Mouse (Mus musculus): ENCODE measurements around the gene Dcp1b.
"Not testable (repeated sequence)": the region's sequence is repeated elsewhere in the genome, so short reads cannot be mapped to it uniquely, and the experiment has no call there.

The Dcp1b gene

DNA sequence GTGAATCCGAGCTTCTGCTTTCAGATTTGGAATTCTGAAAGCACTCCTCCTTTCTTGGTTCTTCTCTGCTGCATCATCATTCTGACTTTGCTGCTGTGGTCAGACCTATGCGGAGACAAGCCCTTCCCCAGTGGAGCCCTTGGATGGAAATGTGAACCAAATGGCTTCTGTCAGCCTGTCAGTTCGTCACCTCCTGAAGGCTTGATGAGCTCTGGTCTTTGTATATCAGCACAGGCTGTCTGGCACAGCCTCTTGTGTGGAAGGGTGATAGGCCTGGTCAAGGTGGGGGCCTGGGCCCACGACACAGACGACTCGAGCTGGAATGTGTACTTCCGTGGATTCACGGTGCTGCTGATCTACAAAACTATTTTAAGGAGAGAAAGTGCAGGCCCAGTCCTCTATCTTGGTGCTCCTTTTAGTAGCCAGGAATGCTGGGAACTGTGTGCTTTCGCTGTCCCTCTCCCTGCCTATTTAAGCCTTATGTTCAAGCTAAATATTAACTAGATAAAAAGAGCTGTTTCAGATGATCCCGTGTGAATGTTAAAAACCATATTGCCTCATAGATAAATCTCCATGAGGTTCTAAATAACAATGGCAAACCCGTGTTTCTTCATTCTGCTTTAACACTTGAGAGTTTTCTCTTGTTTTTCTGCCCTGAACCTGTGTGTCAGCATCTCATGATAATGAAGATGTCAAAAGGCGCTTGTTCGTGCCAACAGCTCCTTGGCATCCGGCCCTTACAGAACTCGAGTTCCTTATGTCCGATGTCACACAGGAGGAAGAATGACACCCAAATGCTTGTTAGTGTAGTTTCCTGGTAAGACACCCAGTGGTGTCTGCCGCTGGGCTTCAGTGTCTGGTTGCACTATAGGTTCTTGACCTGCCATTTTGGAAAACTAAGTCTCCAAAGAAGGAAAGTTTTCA, 21.6 kb downstream of the Dcp1b start, which contains the start of gene Cacna1c:
Cacna1c (minus strand) TSS at position 37 of the 924 bp plus-strand sequence.
- DNase-seq = peak; percentile 18

DNA sequence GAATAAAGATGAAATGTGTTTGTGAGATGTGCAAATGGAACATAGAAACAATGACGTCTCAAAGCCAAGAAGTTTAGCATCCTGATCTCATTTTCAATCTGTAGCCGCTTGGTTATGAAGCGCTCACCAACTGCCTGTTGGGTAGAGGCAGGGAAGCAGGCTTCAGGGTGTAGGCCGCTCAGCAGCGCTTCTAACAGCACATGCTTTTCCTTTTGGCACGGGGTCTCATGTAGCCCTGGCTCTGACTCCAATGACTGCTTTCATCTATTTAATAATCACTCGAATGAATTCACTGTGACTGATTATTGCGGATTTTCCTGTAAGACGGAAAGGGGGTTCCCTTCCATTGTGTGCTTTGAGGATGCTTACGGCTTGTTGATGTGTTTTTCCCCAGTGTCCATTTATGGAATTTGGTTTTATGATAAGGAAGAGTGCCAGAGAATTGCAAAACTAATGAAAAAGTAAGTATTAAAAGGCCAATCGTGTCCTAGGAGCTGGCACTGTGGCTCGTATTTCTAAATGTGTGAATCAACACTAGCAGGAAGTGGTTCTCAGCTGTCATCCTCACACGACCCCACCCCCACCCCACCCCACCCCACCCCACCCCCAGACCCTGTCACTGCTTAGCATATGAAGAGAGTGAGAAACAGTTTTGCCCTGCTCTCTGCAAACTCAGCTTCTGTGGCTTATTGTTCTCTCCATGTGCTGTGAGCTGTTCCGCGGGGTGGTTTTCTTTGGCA, 23.7 kb downstream of the Dcp1b start:
- DNase-seq = no peak

DNA sequence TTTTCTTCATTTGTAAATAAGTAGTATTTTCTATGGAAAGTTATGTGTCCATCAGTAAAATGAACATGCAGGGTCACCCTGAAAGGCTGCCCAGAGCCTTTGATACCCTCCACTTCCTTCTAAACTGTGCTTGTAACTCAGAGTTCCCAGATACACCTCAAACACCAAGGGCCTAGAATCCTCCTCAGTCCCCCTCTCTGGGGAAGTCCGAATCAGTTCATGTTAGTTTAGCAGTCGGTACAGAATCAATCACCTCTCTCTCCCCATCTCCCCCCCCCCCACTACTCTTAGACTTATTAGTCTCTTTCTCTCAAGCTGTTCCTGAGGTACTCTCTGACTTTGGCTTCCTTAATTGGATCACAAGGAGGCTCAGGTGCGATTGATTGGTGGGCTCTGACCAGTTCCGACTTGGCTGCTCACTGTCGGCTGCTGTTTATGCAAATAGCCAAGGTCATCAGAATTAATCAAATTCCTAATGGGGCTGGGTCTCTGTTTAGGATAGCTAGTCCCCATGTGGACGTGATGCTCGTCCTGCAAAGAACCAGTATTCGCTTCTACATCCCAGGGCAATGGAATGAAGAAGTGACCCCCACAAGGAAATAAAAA, 24.3 kb downstream of the Dcp1b start:
- no peak for DNase-seq

DNA sequence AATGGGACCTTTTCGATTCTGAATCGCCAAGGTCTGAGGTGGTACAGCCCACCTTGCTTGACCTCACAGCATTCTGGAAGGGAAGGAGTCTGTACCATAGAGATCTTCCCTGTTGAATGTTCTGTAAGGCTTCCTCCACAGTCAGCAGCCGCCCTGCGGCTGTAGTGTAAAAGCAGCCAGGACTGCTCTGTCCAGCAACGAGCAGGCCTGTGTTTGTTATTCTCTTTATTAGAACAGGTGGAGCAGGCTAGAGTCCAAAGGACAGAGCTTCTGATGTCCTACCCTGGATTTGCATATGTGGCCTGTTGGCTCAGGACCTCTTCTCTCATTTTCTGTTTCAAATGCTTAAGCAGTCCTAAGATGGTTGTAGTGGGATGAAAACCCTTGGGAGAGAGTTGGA, 25.3 kb downstream of the Dcp1b start:
- DNase-seq = no peak

DNA sequence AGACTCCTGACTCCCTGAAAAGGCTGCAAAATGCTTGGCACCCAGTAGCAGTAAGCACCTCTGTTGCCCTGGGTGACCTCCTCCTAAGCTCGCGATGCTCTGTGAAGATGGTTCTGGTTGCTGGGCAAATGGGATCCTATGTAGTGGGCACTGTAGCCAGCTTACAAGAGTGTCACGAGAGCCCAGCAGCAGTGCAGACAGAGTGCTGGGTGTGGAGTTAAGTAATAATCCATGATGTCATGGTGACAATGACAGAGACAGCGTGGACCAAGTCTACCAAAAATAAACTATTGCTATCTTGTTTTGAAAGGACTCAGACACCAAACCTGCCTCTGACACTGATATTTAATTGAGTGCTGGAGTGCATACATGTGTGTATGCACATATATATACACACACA, 26.5 kb downstream of the Dcp1b start:
- DNase-seq = no peak

DNA sequence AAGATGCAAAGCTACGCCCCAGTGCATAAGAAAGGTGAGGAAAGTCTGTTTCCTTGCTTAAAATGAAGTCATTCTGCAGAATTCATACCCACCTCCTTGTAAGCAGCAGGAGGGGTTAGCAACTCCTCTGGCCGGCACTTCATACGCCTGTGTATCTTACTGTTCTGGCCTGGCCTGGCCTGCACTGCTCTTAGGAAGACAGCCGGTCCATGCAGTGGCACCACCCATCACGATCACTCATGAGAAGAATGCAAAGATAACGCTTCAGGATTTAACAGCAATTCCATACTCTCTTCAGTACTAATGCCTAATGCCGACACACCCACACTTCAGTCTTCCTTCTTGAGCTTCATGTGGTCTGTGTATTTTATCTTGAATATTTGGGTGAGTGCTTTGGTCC, 29.2 kb downstream of the Dcp1b start:
- DNase-seq = no peak

DNA sequence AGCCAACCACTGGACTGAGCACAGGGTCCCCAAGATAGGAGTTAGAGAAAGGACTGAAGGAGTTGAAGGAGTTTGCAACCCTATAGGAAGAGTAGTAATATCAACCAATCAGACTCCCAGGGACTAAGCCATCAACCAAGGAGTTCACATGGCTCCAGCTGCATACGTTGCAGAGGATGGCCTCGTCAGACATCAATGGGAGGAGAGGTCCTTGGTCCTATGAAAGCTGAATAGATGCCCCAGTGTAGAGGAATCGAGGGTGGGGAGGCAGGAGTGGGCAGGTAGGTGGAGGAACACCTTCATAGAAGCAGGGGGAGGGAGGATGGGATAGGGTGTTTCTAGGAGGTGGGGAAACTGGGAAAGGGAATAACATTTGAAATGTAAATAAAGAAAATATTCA, 29.9 kb downstream of the Dcp1b start:
- no peak for DNase-seq

DNA sequence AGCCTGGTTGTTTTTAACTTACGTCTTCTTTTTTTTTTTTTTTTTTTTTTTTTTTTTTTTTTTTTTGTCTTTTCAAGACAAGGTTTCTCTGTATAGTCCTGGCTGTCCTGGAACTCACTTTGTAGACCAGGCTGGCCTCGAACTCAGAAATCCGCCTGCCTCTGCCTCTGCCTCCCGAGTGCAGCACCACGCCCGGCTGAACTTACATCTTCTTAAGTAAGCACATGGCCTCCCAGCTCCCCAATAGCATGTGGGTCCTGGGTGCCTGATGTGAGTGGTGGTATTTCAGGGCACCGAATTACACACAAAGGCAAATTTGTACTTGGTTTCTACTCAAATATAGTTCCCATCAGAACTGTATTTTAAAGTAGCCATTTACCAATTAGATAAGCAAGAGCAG, 31.0 kb downstream of the Dcp1b start:
- DNase-seq = not testable (repeated sequence)

DNA sequence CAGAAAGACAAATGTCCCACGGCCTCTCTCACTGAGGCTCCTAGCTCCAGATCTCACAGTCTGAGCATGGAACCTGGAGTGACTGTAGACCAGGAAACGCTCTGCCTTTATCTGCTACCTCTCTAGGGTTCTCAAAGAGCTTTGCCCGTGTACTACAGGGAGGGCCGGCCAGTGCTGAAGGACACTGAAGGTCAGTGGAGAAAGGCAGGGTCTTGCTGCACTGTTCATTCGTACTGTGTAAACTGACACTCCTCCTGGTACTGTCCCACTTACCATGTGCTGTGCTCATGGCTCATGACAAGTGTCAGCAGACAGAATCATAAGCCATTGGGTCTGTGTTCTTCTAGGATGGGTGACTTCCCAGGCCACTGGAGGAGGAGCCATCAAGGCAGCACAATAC, 38.3 kb downstream of the Dcp1b start:
- no peak for DNase-seq

DNA sequence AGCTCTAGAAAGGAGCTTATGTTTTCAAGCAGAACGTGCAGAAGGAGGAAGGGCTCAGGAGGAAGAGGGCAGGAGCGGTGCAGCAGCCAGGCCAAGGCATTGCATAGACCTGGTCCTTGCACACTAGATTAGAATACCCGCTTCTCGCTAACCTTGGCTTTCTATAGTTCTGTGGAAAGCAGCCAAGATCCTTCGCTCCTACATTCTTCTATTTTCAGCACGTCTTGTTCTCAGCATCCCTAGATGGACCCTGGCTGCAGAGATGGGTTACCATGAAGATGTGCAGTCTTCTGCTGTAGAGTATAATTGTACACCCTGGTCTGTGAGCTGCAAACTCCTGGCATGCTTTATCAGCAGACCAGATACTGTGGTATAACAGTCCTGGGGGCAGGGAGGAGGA, 39.1 kb downstream of the Dcp1b start:
- DNase-seq = no peak

DNA sequence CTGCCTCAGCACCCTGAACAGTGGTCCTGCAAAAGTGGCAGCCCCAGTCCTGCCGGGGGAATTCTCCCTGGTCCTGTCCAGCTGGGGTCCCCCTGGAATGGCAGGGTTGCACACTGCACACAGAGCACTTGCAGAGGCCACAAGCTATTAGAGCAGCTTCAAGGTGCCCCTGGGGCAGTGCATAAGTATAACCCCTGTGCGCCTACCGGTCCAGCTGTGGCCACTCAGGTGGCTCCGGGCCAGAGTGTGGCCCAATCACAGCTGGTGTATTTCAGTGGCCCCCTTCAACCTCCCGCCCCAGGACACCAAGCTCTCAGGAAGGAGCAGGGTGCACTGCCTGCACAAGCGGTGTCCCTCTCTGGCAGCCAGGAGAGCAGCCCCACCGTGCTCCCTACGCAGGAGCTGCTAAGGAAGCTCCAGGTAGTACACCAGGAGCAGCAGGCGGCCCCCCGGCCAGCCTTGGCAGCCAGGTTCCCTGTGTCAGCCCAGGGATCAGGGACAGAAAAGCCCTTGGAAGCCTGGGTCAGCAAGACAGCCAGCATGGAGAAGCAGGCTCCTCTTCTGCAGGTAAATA, 40.1 kb downstream of the Dcp1b start:
- DNase-seq = no peak

DNA sequence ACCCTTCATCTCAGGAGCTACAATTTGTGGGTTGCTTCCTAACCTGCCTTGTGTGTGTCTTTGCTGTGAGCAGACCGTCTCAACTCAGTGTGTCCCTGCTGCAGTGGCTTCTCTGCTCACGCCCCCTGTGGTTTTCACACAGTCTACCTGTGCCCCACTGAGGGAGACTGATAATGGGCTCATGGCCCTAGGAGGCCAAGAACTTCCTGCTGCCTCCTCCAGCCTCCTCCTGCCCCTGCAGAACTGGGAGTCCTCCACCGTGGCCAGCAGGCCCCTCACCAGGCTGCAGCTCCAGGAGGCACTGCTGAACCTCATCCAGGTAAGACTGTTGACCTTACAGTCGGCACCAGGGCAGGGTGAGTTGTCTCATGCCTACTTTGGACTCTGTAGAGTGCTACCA, 42.6 kb downstream of the Dcp1b start:
- no peak for DNase-seq

DNA sequence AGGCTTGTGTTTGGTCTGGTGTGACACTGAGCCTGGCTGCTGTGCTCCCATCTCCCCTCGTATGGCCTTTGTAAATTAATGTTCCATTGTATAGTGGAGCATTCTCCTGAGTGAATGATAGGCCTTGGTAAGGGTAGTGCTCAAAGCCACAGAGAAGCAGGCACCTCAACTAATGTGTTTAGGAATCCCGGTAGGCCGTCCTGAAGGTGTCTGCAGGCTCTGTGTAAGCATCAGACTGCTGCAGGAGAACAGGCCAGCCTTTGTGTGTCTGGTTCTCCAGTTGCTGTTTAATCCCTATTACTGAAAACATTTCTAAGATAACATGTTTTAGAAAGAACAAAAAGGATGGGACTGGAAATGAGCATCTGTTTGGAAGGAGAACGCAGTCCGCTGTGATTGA, 43.5 kb downstream of the Dcp1b start:
- no peak for DNase-seq

DNA sequence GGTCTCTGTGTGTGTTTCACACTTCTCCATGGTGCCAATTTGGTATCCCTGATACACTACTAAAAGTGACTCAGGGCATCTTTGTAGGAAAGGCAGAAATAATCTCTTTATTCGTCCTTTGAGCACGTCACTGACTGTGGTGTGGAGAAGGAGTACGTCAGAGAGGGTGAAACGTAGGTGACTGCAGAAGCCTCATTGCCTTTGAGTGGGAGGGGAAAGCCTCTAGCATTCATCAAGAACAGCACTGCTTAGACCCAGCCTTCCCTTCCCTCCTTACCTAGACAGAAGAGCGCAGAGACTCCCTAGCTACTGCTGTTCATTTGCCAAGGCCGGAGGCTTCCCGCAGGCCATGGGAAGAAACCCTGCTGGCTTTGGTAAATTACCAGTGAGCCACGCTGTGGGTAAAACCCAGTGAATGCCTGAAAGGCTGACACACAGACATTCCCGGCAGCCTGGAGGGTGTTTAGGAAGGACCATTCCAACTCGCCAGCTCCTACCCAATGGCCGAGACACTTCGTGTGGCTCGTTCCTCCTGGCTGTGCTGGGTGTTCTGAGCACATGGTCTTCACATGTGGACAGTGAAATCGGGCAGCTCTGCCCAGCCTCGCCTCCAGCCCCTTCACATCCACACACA, 44.3 kb downstream of the Dcp1b start:
- no peak for DNase-seq

DNA sequence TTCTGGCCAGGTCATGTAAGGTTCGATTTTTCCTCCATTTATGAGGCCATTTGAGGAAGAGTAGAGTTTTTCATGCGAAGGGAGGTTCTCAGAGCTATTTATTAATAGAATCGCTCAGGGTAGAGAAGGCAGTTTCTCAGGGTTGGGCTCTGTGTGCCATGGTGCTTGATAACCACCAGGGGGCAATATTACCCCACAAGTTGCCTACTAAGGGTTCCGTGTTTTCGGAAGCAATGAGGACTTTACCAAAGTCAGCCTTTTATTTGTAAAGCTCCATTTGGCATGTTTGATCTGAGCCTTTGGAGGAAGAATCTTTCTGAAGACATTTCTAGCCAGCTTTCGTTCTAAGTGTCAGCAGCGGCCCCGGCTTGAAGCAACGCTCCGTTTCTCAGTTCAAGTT, 45.2 kb downstream of the Dcp1b start:
- peak; percentile 69 for DNase-seq

DNA sequence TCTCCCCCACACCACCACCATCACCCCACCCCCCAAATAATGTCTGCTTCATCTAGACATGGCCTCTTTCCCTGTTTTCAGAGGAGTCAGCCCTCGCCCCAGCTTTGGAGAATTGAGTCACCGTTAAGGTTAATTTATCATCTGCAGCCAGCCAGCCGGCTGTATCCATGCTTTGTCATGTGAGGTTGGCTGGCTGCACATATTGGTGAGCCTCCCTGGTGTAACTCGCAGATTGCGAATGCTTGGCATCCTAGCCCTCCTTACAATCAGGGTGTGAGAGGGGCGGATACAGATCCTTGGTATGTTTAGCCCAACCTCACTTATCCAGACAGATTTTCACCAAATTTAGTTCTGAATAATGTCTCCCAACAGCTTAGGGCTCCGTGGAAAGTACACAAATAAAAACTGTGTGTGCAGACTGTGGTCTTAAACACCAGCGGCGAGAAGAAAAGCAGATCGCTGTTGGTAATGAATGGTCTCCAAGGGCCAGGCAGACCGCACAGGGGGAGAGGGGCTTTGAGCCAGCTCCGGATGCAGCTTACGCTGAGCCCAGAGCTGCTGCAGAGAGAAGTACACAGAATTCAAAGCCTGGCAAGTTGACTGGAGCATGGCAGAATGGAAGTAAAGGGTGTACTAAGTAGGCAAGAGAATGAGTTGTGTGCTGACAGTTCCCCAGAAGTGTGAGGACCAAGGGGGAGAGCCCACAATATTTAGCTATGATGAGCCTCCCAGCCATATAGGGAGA, 49.6 kb downstream of the Dcp1b start:
- DNase-seq = no peak

DNA sequence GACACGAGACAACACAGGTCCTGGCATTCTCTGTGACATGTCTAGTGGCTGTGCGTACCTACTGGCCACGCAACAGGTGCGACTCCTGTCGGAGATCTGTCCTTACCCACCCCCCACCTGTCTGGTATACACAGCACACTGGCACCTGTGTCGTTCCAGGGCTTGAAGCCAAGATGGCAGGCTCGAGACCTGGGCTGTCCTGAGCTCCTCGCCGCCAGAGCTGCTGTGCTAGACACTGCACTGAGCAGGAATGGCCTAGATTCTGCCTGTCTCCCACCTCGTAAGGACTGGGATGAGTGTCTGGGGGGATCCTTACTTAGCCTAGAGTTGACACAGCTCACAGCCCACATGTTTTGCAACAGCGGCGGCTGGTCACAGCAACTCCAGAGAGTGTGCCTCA, 50.2 kb downstream of the Dcp1b start:
- no peak for DNase-seq

DNA sequence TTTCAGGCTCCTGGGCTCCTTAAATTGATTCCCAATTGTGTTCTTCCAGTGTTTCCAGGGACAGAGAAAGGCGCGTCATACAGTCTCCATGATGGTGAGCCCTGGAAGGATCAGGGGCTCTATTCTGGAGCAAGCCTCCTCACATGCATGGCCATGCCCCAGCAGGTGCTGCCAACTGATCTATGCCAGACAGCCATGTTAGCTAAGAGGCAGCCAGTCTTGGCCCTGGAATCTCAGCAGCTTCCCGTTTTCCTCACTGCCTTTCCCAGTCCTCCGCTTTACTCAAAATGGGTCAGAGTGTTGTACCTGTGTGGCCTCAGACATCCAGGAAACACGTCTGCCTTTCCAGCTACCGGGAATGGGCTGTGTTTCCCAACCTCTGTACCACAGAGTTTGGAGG, 50.7 kb downstream of the Dcp1b start:
- no peak for DNase-seq

DNA sequence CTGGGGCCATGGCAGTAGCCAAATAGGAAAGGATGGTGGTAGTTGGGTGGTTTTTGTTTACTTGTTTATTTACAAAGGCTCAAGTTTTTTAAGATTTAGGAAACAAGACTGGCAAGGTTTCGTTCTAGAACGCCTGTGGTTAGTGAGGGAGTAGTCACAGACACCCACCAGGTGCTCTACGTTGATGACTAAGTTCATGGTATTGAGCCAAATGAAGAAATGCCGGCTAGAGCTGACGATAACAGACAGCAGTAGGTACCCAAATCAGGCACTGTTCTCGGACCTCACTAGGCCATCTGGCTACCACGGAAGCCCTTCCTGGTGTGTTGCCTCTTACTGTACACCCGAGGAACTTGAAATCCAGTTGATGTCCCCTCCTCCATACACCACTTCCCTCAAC, 51.9 kb downstream of the Dcp1b start:
- no peak for DNase-seq

DNA sequence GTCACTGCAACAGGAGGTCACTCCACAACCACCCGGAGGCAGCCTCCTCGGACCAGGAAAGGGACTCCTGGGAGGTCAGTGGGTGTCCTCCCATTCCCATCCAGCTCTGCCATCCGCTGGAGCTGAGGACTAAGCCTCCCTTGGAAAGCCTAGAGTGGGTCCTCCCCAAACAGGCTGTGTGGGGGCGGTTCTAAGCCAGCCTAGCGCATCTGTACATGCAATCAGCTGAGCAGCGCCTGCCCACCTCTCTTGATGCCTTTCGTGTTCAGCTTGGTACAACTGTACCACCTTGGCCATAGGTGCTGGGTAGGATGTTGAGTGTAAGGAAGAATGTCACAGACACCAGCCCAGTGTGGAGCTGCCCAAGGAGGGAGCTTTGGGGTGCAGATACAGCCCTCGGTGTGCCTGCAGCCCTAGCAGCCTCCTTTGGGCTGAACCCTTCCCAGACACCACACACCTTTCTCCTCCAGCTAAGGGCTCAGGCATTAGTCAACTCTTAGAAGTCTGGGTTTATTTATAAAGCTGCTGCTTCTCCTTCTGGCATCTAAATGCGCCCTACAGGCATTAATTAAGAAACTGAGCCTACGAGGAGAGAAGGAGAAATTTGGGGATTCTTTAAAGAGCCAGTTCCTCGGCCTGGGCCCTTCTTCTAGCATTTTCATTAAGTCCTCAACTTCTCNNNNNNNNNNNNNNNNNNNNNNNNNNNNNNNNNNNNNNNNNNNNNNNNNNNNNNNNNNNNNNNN, 54.0 kb downstream of the Dcp1b start:
- no peak for DNase-seq

DNA sequence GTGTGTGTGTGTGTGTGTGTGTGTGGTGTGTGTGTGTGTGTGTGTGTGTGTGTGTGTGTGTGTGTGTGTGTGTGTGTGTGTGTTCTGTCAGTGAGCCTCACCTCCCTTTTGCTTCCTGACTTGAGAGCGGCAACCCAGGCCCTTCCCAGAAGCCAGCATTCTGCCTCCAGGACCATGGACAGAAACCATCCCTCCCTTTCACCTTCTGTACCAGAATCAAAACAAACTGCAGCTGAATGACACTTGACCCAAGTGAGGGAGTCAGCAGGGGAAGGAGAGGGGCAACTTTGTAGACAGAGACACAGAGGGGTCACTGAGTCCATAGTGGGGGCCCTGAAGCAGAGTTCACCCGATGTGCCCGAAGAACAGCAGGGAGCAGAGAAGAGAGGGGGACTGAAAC, 58.0 kb downstream of the Dcp1b start:
- peak; percentile 24 for DNase-seq

Measured in lung, postnatal 14 days (tissue).